Mouse (Mus musculus): ENCODE measurements at regions not wholly inside any gene's neighbourhood (a gene's known extent, or its start where the extent isn't known, plus 50 kb on each side); places are given as distances from the start of the nearest gene placed in this dataset.

DNA sequence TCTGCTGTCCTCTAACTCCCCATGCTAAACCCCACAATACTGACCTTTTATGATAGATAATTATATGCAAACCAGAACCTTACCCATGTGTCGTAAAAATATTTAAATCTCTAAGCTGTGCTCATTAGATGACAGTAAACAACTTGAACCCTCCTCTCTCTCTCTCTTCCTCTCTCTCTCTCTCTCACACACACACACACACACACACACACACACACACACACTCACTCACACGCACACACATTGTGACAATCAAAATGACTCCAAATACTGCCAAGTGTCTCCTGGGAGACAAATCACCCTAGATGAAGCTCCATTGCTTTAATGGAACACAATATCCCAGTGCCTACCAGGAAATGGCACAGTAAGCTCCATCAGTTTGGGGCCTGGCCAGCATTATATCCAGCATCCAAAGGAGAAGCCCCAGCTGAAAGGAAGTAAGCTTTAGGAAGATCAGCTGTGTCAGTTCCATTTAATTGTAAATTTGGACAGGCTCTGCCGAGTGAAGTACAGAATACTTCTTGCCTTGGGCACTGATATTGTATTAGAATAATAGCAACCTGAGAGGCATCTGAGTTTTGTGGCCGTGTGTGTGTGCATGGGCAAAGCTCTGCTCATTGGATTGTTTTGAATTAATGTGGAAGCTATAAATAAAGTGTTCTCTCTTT, 220.7 kb downstream of the Fam84b start:
- DNase-seq (ENCODE audit: low spot score in 2 of 2), result no peak

DNA sequence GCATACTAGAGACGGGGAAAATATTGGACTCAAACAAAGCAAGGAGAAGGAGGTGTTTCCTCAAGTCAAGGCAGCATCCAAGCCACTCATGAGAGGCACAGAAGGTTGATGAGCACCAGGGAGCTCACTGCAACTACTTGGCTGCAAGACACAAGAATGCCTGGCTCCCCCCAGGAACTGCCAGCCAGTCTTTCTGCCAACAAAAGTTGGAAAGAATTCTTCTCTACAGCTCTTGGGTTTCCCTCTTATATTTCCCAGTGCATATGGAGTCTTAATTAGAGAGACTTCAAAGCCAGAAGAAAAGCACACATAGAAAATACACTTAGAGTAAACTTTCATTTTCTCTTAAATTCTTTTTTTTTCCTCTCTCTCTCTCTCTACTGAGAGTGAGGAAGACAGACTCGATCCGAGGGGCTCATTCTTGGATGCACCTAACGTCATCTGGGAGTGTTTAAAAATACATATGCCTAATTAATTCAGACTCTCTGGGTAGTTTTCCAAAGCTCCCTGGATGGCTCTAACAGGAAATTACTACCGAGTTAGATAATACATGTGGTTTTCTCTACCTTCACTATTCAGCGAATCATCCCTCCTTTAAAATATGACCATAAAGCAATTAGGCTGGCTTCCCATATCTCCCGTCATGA, 222.7 kb downstream of the Fam84b start:
- DNase-seq (ENCODE audit: low spot score in 2 of 2), result peak in 1 of 2 experiments; percentile 28

DNA sequence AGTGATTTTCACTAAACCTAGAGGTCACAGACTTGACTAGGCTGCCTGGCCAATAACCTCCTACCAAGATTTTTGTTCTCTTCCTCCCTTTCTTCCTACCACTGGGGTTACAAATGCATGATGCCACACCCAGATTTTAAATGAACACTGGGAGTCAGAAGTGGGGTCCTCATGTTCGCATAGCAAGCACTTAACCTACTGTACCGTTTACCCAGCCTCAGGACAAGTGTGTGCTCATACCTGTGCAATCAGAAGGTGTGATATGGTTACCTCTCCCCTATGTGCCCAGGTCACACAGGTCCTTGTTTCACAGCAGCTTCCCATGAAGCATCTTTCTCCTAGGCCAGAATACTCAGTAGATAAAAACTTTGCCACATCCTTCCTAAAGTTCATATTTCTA, 234.8 kb downstream of the Fam84b start:
- DNase-seq (ENCODE audit: low spot score in 2 of 2), result no peak

DNA sequence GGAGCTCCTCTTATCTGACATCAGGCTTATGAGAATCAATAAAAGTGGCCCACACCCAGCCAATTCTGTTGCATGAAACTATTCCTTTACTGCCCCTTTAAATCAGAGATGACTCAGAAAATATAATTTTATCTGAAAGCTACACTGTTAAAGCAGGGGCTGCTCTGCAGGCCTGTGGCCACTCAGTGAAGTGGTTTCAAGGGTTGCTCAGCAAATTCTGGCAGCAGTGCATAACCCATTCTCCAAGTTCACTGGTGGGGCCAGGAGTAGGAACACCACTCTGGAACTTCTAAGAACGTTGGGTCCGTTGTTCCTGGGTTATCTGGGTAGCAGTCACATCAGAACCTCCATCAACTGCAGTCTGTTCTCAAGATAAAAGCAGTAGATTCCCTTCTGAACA, 236.2 kb downstream of the Fam84b start:
- DNase-seq (ENCODE audit: low spot score in 2 of 2), result no peak

DNA sequence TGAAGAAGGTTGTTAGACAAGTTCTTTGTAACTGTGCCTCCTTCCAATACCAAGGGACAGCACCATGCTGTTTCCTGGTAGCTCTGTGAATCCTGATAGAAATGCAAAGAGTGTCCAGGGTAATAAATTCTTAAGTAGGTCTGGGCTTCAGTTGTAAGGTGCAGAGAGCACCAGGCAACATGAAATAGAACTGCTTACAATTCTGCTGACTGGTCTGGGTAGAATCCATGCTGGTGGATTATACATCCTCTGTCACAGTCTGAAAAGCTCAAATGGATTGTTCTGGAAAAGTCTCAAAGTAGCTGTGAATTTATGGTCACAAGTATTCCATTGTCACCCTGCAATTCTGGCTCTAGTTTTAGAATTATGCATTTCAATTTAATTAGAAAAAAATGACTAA, 251.7 kb downstream of the Fam84b start:
- DNase-seq (ENCODE audit: low spot score in 2 of 2), result no peak

DNA sequence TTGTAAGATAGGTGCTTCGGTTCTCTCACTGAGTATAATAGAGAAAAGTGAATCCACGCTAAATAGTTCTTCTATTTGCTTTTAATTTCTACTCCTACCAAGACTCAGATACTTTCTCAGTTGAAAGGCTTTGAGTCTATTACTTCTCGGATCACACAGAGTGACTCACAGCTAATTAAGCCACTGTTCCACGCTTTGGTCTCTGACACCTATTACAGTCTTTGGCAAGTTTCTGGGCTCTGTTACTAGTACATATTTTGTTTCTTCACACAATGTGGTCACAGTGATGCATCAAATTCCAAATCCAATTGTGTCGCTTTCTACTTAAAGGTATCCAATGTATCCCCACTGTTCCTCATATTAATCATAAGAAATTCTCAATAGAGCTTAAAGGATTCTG, 276.5 kb downstream of the Fam84b start:
- DNase-seq (ENCODE audit: low spot score in 2 of 2), result no peak

DNA sequence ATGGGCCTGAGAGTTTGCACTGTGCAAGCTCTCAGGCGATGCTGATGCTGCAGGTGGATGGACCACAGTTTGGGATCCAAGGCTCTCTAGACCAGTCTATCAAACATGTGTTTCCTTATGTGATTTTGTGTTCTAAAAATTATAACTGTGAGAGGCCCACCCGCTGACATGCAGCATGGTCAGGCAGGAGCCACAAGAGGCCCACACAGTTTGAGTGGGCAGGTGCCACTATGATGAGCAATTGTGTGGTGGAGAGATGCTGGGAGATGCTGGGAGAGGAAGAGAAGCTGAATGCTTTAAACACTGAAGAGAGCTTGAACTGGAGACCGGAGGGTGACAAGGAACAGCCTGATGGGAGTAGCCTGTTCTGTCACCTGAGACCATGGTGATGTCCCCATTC, 287.3 kb downstream of the Fam84b start:
- DNase-seq (ENCODE audit: low spot score in 2 of 2), result peak; percentile 11 to 14

DNA sequence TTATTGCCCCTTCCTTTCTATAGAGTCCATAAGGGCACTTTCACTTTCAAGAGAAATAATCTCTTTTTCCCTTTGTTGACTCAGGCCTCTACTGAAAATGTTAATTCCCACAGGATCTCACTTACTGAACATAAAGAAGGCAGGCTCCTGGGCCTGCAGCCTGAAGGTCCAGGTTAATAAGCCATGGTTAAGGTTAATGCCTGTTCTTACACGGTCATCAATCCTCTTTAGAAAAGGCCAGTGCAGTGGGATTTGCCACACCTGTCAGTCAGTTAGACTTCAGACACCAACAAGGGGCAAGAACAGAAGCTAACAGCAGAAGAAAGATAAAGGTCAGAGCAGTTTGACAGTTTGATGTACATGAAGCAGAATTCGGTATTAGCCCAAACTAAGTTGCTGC, 288.6 kb downstream of the Fam84b start:
- DNase-seq (ENCODE audit: low spot score in 2 of 2), result no peak

DNA sequence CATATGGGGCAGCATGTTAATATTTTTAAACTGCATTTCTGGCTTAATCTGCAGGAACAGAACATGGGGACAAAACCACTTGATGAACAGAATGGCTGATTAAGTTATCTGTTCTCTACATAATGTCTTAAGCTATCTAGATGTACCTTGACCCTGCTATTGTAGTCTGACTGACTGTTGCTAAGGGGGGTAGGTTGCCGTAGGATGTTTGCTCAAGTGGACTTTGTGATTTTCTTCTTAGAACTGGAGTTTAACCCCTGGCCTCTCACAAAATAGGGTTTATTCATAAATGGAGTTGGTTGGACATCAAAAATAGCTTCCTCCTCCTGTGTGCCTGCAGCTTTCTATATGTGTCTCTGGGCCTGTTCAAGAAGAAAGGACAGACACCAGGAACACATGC, 292.9 kb downstream of the Fam84b start:
- no peak for DNase-seq (ENCODE audit: low spot score in 2 of 2)

DNA sequence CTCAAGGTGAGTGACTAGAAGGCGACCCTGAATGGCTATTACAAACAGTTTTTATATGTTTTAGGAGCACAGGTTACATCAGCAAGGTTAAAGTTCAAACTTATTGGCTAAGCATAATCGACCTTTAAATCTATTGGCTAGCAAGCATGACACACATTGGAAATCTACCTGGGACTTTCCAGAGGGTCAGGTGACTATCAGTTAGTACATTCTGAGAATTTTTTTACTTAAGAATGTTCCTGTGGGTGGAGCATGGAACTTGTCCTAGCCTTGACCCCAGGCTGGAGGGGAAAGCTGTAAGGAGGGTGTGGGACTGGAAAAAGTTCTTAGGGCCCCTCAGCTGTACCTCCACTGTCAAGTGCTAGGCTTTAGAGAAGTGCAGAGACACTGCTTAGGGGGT, 297.9 kb downstream of the Fam84b start:
- no peak for DNase-seq (ENCODE audit: low spot score in 2 of 2)

DNA sequence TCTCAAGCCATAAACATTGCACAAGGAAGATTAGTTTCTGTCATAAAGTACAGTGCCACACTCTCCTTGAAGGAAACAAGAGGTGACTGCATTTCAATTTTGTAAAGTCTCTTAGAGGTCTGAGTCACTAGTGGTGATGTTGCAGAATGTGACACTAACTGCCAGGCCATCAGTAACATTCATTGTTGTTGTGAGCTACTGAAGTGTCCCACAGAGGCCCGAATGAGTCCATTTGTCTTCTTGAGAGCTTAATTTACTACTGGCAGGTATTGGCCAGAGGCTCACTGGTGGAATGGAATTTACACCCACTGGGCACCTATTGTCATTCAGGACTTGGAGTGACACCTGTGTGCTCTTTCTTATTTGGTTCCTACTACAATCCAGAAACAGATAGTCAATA, 299.0 kb downstream of the Fam84b start:
- no peak for DNase-seq (ENCODE audit: low spot score in 2 of 2)

DNA sequence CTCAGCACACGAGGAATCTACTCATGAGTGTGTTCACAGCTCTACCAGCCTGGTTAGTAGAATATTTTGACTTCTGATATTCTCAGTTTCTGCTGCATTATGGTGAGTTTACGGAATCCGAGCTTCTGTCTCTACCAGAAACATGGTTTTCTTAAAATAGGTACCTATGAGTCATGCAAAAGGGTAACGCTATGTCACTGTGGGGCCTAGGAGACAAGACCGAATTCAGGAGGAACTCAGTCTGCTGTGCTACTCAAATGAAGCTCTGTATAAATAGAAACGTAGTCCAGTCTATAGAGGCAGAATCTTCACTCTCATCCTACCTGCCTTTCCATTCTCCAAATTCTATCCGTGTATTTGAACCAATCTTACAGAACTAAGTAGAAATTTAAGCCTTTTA, 305.5 kb downstream of the Fam84b start:
- DNase-seq (ENCODE audit: low spot score in 2 of 2), result no peak

DNA sequence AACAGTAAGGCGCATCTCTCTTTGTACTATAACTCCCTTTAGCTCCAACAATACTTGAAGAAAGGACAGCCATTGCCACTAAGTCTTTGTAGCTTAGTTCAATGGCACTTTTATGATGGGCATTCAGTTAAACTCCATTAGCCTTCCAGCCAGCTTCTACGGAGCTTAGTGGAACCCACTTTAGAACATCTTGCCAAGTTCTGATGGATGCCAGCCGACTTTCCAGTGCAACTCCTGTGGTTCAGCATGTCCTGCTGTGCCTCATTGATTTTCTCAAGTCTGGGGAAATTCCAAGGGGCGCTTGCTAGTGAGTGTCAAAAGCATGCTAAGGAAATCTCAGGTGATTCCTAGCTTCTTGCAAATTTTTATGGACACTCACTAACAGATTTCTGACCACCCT, 316.4 kb downstream of the Fam84b start:
- no peak for DNase-seq (ENCODE audit: low spot score in 2 of 2)

DNA sequence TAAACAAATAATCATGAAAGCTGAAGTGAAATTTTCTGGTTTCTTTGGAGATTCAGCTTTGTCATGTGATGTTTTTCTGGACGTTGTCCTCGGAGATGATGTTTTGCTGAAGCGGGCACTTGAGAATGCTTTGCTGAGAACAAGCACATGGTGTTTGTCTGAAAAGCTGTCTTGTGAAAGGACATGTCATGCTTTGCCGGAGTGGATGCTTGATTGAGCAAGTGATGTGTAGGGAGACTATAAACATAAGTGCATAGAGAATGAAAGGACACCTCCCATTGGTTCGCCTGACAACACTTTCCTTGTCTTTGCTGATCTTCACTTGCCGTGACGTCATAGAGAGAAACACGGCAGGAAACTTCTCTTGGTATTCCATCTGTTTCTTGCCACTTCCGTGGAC, 318.9 kb downstream of the Fam84b start:
- no peak for DNase-seq (ENCODE audit: low spot score in 2 of 2)

DNA sequence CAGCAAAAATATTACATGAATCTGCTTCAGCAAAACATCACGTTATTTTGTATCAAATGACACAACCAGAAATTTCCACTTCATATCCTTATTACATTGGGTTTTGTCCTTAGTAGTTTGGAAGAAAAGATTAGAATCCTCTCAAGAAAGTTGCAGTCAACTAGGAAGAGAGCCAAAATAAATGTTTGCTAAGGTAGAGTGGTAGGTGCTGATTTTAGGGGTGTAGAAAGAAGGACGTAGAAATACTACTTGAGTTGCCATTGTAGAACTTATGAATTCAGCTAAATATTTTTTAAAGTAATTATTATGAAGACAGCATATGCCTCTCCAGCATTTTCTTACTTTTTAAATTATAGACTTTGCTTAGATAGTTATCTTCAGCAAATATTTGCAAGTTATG, 336.8 kb downstream of the Fam84b start:
- no peak for DNase-seq (ENCODE audit: low spot score in 2 of 2)

DNA sequence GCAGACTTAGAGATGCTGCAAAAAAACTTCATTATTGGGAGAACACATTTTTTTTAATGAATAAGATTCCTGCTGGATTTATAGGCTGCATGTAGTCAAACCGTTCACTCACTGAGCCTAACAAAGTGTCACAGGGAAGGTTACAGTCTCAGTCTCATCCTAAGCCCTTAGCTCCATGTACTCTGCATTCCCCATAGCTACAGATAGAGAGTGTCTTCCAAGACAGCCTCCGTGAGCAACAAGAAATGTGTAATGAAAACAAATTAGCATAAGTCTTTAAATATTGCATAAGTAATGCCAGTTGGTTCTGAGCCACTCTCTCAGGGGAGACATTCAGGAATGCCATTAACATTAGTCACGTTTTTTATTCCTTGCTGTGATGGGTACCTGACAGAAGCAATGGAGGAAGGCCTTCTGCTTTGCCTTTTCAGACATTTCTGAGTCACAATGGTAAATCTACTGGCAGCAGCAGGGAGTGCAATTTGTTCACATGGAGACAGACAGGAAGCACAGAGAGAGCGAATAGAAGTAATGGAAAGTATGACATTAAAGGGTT, 376.7 kb downstream of the Fam84b start:
- no peak for DNase-seq (ENCODE audit: low spot score in 2 of 2)

DNA sequence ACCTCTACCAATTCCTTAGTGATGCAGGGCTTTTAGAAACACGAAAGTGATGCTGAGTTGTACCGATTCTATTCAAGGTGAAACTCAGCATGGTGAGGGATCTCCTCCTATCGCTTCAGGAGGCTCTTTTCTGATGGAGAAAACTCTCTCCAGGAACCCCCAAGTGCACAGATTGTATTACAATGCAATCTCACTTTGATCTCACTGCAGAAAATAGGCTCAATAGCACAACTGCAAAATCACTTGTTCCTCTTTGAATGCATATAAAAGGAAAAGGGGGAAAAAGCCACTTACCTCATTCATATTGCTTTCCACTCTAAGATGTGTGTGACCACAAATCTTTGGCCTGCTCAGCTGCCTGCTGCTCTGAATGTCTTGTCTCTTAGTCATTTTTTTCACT, 378.5 kb downstream of the Fam84b start:
- no peak for DNase-seq (ENCODE audit: low spot score in 2 of 2)

DNA sequence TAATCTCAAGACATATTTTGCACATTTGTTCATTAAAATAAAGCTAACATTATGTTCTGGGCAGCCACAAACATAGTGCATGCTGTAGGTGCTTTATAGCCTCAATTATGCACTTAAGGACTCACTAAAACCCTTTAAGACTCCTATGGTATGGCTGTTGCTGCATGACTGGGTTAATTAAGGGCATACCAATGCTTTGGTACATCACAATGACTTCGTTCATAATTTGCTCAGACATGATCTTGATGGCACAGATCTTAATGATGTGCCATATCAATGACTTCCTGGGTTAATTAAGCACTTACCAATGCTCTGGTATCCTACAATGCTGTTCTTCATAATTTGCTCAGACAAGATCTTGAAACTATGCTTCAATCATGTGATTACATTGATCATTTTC, 415.5 kb upstream of the 4933412E24Rik start:
- no peak for DNase-seq (ENCODE audit: low spot score in 2 of 2)

DNA sequence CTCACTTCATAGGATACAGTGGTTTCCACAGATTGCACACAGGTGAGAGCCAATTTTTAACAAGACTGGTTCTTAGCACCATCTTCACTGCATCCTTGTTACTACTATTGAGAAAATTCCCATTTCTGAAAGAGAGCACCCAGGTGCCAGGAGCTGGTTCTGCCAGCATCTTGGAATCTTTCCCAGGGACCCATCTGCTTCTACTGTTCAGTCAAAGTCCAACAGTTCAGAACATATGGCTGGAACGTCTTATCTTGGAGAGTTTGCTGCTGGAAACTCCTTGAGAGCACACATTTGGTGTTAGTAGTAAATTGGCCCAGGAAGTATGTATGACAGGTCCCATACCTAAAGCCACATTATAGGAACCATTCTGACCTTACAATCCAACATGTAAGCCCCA, 402.7 kb upstream of the 4933412E24Rik start:
- DNase-seq (ENCODE audit: low spot score in 2 of 2), result peak; percentile 24 to 37

DNA sequence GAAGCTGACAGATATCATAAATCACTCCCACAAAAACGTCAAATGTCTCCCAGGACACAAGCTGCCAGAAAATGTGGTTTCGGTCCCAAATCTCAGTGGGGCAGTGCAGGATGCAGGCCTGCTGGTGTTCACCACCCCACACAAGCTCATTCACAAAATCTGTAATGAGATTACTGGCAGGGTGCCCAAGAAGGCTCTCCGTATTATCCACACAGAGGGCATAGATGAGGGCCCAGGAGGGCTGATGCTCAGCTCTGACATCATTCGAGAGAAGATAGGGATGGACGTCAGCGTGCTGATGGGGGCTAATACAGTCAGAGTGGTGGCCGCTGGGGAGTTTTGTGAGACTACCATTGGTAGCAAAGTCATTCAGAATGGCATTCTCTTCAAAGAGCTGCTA, 375.9 kb upstream of the 4933412E24Rik start:
- no peak for DNase-seq (ENCODE audit: low spot score in 2 of 2)

DNA sequence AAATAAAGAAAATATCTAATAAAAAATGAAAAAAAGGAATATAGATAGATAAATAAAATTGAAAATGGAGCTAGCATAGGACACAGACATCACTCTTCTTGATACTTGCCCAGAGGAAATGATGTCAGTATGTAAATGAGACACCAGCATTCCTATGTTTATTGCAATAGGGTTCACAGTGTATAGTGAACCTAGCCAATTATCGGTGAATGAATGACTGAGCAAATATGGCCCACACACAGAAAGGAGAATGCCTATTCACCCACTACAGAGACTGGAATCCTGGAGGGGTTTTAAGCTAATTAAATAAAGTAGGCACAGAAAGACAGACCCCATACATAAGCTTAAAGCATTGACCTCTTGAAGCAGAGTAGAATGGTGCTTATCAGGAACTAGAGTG, 373.9 kb upstream of the 4933412E24Rik start:
- DNase-seq (ENCODE audit: low spot score in 2 of 2), result no peak

DNA sequence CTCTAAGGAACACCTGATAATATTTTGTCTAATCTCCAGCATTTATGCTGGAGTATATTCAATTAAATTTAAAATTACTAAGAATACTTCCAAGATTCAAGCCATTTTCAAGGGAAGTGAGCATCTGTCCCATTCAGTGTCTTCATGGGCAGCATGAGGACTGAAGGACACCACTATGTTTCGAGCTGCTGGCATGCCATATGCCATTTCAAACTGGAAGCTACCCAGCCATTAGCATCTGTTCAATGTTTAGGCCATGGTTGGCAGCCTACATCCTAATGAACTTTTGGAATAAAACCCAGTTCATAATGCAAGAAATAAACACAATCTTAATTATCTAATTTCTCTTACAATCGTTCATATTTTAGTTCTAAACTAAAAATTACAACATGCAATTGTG, 371.5 kb upstream of the 4933412E24Rik start:
- DNase-seq (ENCODE audit: low spot score in 2 of 2), result no peak
